Mouse (Mus musculus): ENCODE measurements around the gene Atp2c1.

Atp2c1 gene

DNA sequence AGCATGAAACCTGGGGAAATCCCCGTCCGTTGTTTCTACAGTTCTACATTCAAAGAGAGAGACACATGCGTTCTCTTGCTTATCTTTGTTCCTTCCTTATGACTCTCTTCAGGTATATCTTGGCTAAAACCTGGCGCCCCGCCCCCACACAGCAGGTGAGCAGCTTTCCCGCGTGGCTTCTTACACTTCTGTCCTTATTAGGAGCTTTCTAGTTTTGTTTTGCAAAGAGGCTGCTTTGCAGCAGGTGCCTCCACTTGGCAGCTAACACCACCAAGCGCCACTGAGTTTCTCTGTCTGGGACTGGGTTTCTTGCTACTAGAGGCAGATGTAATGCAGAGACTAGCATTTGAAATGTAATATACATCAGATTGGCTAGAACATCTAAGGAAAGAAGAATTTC lies 10.4 kb upstream of the Atp2c1 start:
- TF ChIP-seq CTCF (conservative IDR thresholded peaks at IDR 0.05; ENCODE audit: low read length) (no peak), POU5F1 (IDR thresholded peaks at IDR 0.05; ENCODE audit: borderline replicate concordance, low read length) (no peak), NANOG (IDR thresholded peaks at IDR 0.05; ENCODE audit: borderline replicate concordance, low read length) (no peak)

GRCm38 (mm10) chr9:105536877-105537276 lies 9.8 kb upstream of the Atp2c1 start:
- TF ChIP-seq CTCF (conservative IDR thresholded peaks at IDR 0.05; ENCODE audit: low read length) (no peak), NANOG (IDR thresholded peaks at IDR 0.05; ENCODE audit: borderline replicate concordance, low read length) (no peak), POU5F1 (IDR thresholded peaks at IDR 0.05; ENCODE audit: borderline replicate concordance, low read length) (no peak)
- Histone ChIP-seq H3K4me3 (replicated peaks; ENCODE audit: low read length) (0 out of 2 replicates have a peak overlapping the region, but pooled peaks have one; percentile 1), H3K4me1 (replicated peaks; ENCODE audit: low read depth, low read length) (peaks cover 39% of the 10 kb centered on the region), H3K36me3 (ENCODE audit: insufficient read depth, low read length) (no peaks in the 10 kb centered on the region), H3K9me3 (ENCODE audit: low read length) (no peaks in the 10 kb centered on the region), H3K27me3 (ENCODE audit: insufficient read depth, low read length) (no peaks in the 10 kb centered on the region)

More for the DNA sequence above, 10.4 kb upstream of the Atp2c1 start:
- Histone ChIP-seq H3K4me1 (replicated peaks; ENCODE audit: low read depth, low read length) (peaks cover 33% of the 10 kb centered on the region), H3K27me3 (ENCODE audit: insufficient read depth, low read length) (no peaks in the 10 kb centered on the region), H3K36me3 (ENCODE audit: insufficient read depth, low read length) (no peaks in the 10 kb centered on the region), H3K9me3 (ENCODE audit: low read length) (no peaks in the 10 kb centered on the region), H3K4me3 (replicated peaks; ENCODE audit: low read length) (no peak overlapping the region)

- H3K4me3 ChIP-seq (replicated peaks; ENCODE audit: low read length): no peak overlapping the region
- peaks cover 5% of the 10 kb centered on the region; the same call in 1 of the 2 replicates for H3K27me3 ChIP-seq (ENCODE audit: insufficient read depth, low read length)
- H3K4me1 ChIP-seq (replicated peaks; ENCODE audit: low read depth, low read length): peaks cover 36% of the 10 kb centered on the region
- no peaks in the 10 kb centered on the region for H3K36me3 ChIP-seq (ENCODE audit: insufficient read depth, low read length)
- TF ChIP-seq CTCF (conservative IDR thresholded peaks at IDR 0.05; ENCODE audit: low read length): no peak
- no peak for TF ChIP-seq POU5F1 (IDR thresholded peaks at IDR 0.05; ENCODE audit: borderline replicate concordance, low read length)
- no peak for TF ChIP-seq NANOG (IDR thresholded peaks at IDR 0.05; ENCODE audit: borderline replicate concordance, low read length)
- H3K9me3 ChIP-seq (ENCODE audit: low read length): no peaks in the 10 kb centered on the region
Measured at GRCm38 (mm10) chr9:105525355-105525754, 1.8 kb downstream of the Atp2c1 start.

GRCm38 (mm10) chr9:105523038-105523437 lies 4.1 kb downstream of the Atp2c1 start:
- Histone ChIP-seq H3K4me3 (replicated peaks; ENCODE audit: low read length) (no peak overlapping the region), H3K4me1 (replicated peaks; ENCODE audit: low read depth, low read length) (peaks cover 29% of the 10 kb centered on the region), H3K27me3 (ENCODE audit: insufficient read depth, low read length) (peaks cover 5% of the 10 kb centered on the region; the same call in 1 of the 2 replicates), H3K9me3 (ENCODE audit: low read length) (no peaks in the 10 kb centered on the region), H3K36me3 (ENCODE audit: insufficient read depth, low read length) (no peaks in the 10 kb centered on the region)
- no peak for TF ChIP-seq POU5F1 (IDR thresholded peaks at IDR 0.05; ENCODE audit: borderline replicate concordance, low read length)
- no peak for TF ChIP-seq NANOG (IDR thresholded peaks at IDR 0.05; ENCODE audit: borderline replicate concordance, low read length)
- no peak for TF ChIP-seq CTCF (conservative IDR thresholded peaks at IDR 0.05; ENCODE audit: low read length)

- peaks cover 29% of the 10 kb centered on the region for H3K4me1 ChIP-seq (replicated peaks; ENCODE audit: low read depth, low read length)
- TF ChIP-seq CTCF (conservative IDR thresholded peaks at IDR 0.05; ENCODE audit: low read length) (no peak), NANOG (IDR thresholded peaks at IDR 0.05; ENCODE audit: borderline replicate concordance, low read length) (no peak), POU5F1 (IDR thresholded peaks at IDR 0.05; ENCODE audit: borderline replicate concordance, low read length) (no peak)
- peaks cover 1% of the 10 kb centered on the region; the same call in 1 of the 2 replicates for H3K27me3 ChIP-seq (ENCODE audit: insufficient read depth, low read length)
- H3K36me3 ChIP-seq (ENCODE audit: insufficient read depth, low read length): no peaks in the 10 kb centered on the region
- no peaks in the 10 kb centered on the region for H3K9me3 ChIP-seq (ENCODE audit: low read length)
- no peak overlapping the region for H3K4me3 ChIP-seq (replicated peaks; ENCODE audit: low read length)
Measured at GRCm38 (mm10) chr9:105522063-105522462, 5.1 kb downstream of the Atp2c1 start.

GRCm38 (mm10) chr9:105520776-105521552 lies 6.2 kb downstream of the Atp2c1 start:
- H3K4me3 ChIP-seq (replicated peaks; ENCODE audit: low read length): no peak overlapping the region
- no peaks in the 10 kb centered on the region for H3K27me3 ChIP-seq (ENCODE audit: insufficient read depth, low read length)
- peaks cover 29% of the 10 kb centered on the region for H3K4me1 ChIP-seq (replicated peaks; ENCODE audit: low read depth, low read length)
- no peaks in the 10 kb centered on the region for H3K36me3 ChIP-seq (ENCODE audit: insufficient read depth, low read length)
- no peaks in the 10 kb centered on the region for H3K9me3 ChIP-seq (ENCODE audit: low read length)
- TF ChIP-seq NANOG (IDR thresholded peaks at IDR 0.05; ENCODE audit: borderline replicate concordance, low read length): no peak
- TF ChIP-seq CTCF (conservative IDR thresholded peaks at IDR 0.05; ENCODE audit: low read length): no peak
- TF ChIP-seq POU5F1 (IDR thresholded peaks at IDR 0.05; ENCODE audit: borderline replicate concordance, low read length): no peak

DNA sequence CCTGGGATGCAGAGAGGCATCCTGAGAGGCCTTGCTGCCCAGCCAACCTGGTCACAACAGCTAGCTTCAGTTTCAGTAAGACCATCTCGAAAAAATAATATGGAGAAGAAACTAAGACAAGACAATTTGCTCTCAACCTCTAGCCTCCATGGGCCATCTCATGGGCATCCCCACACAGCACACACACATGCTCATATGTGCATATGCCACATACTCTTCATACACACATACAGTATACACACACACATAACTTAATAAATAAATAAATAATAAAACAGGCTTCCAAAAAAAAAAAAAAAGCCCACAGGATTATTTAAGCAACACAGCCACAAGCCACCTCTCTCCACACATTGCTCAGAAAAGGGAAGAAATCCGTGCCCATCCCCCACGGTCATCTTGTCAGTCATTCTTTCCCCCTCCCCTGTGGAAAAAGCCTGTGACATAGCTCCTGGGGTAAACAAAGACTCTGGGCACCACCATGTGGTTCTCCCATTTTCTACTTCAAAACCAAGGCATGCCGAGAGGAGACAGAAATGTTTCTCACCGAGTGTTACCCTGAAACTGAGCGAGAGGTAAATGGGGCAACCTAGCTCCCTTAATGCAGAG lies 7.7 kb downstream of the Atp2c1 start:
- no peak for TF ChIP-seq NANOG (IDR thresholded peaks at IDR 0.05; ENCODE audit: borderline replicate concordance, low read length)
- no peak for TF ChIP-seq POU5F1 (IDR thresholded peaks at IDR 0.05; ENCODE audit: borderline replicate concordance, low read length)
- no peak for TF ChIP-seq CTCF (conservative IDR thresholded peaks at IDR 0.05; ENCODE audit: low read length)
- H3K9me3 ChIP-seq (ENCODE audit: low read length): no peaks in the 10 kb centered on the region
- peaks cover 18% of the 10 kb centered on the region; the same call in 1 of the 2 replicates for H3K4me1 ChIP-seq (replicated peaks; ENCODE audit: low read depth, low read length)

DNA sequence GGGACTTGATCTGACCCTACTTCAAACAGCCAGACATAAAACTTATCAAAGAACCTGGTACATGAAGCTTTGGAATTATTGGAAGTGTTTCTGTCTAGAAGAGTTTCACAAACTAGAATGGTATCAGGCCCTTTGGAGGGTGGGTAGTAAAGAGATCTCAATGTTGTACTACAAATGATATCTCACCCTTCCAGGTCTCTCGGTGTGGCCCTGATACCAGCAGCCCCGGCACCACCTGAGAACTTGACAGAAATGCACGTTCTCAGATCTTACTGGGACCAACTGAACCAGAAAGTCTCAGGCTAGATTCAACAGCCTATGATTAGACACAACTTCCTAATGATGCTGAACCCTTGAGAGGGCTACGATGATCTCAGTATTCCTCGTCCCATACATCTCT lies 23.4 kb downstream of the Atp2c1 start:
- TF ChIP-seq NANOG (IDR thresholded peaks at IDR 0.05; ENCODE audit: borderline replicate concordance, low read length) (no peak), CTCF (conservative IDR thresholded peaks at IDR 0.05; ENCODE audit: low read length) (no peak), POU5F1 (IDR thresholded peaks at IDR 0.05; ENCODE audit: borderline replicate concordance, low read length) (no peak)
- no peaks in the 10 kb centered on the region for H3K27me3 ChIP-seq (ENCODE audit: insufficient read depth, low read length)
- H3K4me1 ChIP-seq (replicated peaks; ENCODE audit: low read depth, low read length): no peaks in the 10 kb centered on the region
- H3K36me3 ChIP-seq (ENCODE audit: insufficient read depth, low read length): no peaks in the 10 kb centered on the region
- H3K9me3 ChIP-seq (ENCODE audit: low read length): 0 out of 2 replicates have a peak, but pooled peaks cover 2% of the 10 kb centered on the region
- H3K4me3 ChIP-seq (replicated peaks; ENCODE audit: low read length): no peak overlapping the region

More for the DNA sequence above, 7.7 kb downstream of the Atp2c1 start:
- Histone ChIP-seq H3K4me3 (replicated peaks; ENCODE audit: low read length) (no peak overlapping the region), H3K36me3 (ENCODE audit: insufficient read depth, low read length) (no peaks in the 10 kb centered on the region), H3K27me3 (ENCODE audit: insufficient read depth, low read length) (no peaks in the 10 kb centered on the region)
